Mouse (Mus musculus) adrenal gland, postnatal 25 days (tissue): Measurements from ENCODE around the gene Epn3. TPM values are rescaled to one million over a fixed set of nuclear protein-coding genes. Genes with fewer than 3 reads are reported as not detected.

ENCODE experiments used
- total RNA-seq: library from RNA; stranded (reverse); gene quantifications from 2 replicates; pipeline ENCODE4 v1.2.3, GENCODE M21; 2021

Gene Epn3
- total RNA-seq, 1 experiment from 2014 or later: 14.6 TPM

Other genes starting within 250 kb of the Epn3 start
- not detected in 2 replicates for gene Gm21885, start 218.1 kb downstream of the Epn3 start, total RNA-seq
- 97.2 and 105 TPM in 2 replicates for gene Luc7l3, start 178.0 kb downstream of the Epn3 start, total RNA-seq
- gene Ankrd40, start 172.0 kb downstream of the Epn3 start, total RNA-seq: 154 and 158 TPM in 2 replicates
- gene Abcc3, start 107.0 kb downstream of the Epn3 start, total RNA-seq: 4.5 and 5.1 TPM in 2 replicates
- 0.24 and 1.0 TPM in 2 replicates for gene Cacna1g, start 25.8 kb downstream of the Epn3 start, total RNA-seq
- not detected in 2 replicates for gene Spata20, start 13.8 kb downstream of the Epn3 start, total RNA-seq
- gene Mycbpap, start 21.8 kb upstream of the Epn3 start, total RNA-seq: 5.9 and 8.5 TPM in 2 replicates
- gene Rsad1, start 49.3 kb upstream of the Epn3 start, total RNA-seq: 13.1 and 18.3 TPM in 2 replicates
- gene Chad, start 65.1 kb upstream of the Epn3 start, total RNA-seq: not detected in 2 replicates
- 120 and 121 TPM in 2 replicates for gene Acsf2, start 101.9 kb upstream of the Epn3 start, total RNA-seq
- gene Lrrc59, start 129.8 kb upstream of the Epn3 start, total RNA-seq: 90.9 and 112 TPM in 2 replicates
- gene Mrpl27, start 153.8 kb upstream of the Epn3 start, total RNA-seq: 74.4 and 84.2 TPM in 2 replicates
- gene Eme1, start 154.0 kb upstream of the Epn3 start, total RNA-seq: 0.85 and 2.1 TPM in 2 replicates
- 16.0 and 22.1 TPM in 2 replicates for gene Xylt2, start 177.5 kb upstream of the Epn3 start, total RNA-seq
- gene Gm11541, start 204.5 kb upstream of the Epn3 start, total RNA-seq: not detected in 2 replicates
- gene Cdc34b, start 241.8 kb upstream of the Epn3 start, total RNA-seq: 0.55 TPM in 1 of 2 replicates, not detected in the other